Mouse (Mus musculus) layer of hippocampus, adult 6 months (tissue): Measurements from ENCODE around the gene Olfr490. TPM values are rescaled to one million over a fixed set of nuclear protein-coding genes. Genes with fewer than 3 reads are reported as not detected.

Experiments used
- long read RNA-seq, 2 experiments: library from polyadenylated mRNA; unstranded; transcript quantifications; one replicate each; pipeline ENCODE4 v2.0.0; 2019 to 2020
- polyA plus RNA-seq: library from polyadenylated mRNA; unstranded; fragments of <200 nt; fragmentation: Nextera tagmentation; gene quantifications from 2 replicates; pipeline ENCODE4 v1.2.3, GENCODE M21; 2021

Gene Olfr490
- not detected in 2 replicates for polyA plus RNA-seq
- long read RNA-seq, experiment 1, result 0 reads
- long read RNA-seq, experiment 2, result 0 reads

DNA sequence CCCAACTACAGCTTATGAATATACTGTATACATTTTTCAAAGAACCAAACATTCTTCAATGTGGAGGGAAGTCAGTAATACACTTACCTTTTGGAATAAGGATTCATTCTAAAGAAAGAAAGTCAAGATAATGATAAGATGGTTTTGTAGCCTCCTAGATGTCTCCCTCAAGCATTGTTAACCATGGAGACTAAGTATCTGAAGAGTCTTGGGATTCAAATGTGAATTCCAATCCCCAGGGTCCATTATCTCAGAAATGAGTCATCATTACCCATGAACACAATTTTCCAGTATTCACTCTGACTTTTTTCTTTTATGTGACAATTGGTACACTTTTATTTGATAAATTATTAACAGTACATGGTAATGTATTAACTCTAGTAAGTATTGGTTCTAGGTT is at the start of gene Olfr490:
TSS of gene Olfr490 (minus strand) at position 101 of the 400 bp plus-strand sequence.

DNA sequence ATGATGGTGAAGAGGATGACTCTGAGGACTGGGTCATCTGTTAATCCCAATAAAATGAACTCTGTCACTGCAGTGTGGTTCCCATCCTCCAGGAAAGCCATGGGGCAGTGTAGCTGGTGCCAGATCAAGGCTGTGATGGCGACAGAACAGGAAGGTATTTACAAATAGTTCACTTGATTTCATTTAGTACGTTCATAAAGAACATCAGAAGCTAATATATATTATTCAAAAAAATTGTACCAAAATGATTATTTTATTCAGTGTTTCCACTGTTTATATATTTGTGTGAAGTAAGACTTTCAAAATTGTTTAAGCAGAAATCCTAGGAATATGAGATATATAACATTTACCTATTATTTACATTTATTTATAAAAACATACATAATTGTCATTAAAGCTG is 34.8 kb upstream of the Olfr490 start, which contains the start of gene Olfr492:
TSS of gene Olfr492 (minus strand) at position 101 of the 400 bp plus-strand sequence.

GRCm38 (mm10) chr7:108313151-108313550 is 24.4 kb upstream of the Olfr490 start, which contains the start of gene Olfr491:
Gene Olfr491 (plus strand): TSS chr7:108313451.

DNA sequence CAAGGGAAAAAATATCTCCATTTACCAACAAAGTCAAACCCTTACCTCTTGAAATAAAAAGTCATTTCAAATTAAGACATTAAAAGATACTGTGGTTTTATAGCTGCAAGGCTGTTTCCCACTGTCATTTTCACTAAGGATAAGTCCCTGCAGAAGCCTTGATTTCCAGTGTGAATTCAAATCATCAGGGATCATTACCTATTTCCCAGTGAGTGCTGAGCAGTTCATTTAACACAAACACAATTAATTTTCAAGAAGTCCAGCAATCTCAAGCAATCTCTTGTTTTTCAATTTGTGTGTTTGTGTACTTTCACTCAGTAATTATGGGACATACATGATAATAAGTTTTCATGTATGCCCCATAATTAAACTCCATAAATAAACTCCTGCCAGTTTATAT is 30.5 kb downstream of the Olfr490 start, which contains the start of gene Olfr488:
TSS of gene Olfr488 (minus strand) at position 101 of the 400 bp plus-strand sequence.

Other genes starting within 250 kb of the Olfr490 start
- not detected in 2 replicates for gene Olfr479, start 238.2 kb downstream of the Olfr490 start, polyA plus RNA-seq
- not detected in 2 replicates for gene Olfr480, start 221.6 kb downstream of the Olfr490 start, polyA plus RNA-seq
- not detected in 2 replicates for gene Olfr481, start 209.1 kb downstream of the Olfr490 start, polyA plus RNA-seq
- gene Olfr482, start 191.3 kb downstream of the Olfr490 start, polyA plus RNA-seq, result not detected in 2 replicates
- gene Olfr483, start 188.1 kb downstream of the Olfr490 start, polyA plus RNA-seq, result not detected in 2 replicates
- gene Olfr484, start 161.5 kb downstream of the Olfr490 start, polyA plus RNA-seq, result not detected in 2 replicates
- not detected in 2 replicates for gene Olfr485, start 129.1 kb downstream of the Olfr490 start, polyA plus RNA-seq
- gene Olfr486, start 116.2 kb downstream of the Olfr490 start, polyA plus RNA-seq, result not detected in 2 replicates
- not detected in 2 replicates for gene Olfr487, start 74.3 kb downstream of the Olfr490 start, polyA plus RNA-seq
- not detected in 2 replicates for gene Olfr488, start 30.6 kb downstream of the Olfr490 start, polyA plus RNA-seq
- gene Olfr491, start 24.5 kb upstream of the Olfr490 start, polyA plus RNA-seq, result not detected in 2 replicates
- gene Olfr492, start 34.7 kb upstream of the Olfr490 start, polyA plus RNA-seq, result not detected in 2 replicates
- gene Olfr493, start 58.0 kb upstream of the Olfr490 start, polyA plus RNA-seq, result not detected in 2 replicates
- gene Olfr494, start 76.4 kb upstream of the Olfr490 start, polyA plus RNA-seq, result not detected in 2 replicates
- not detected in 2 replicates for gene Olfr495, start 104.2 kb upstream of the Olfr490 start, polyA plus RNA-seq
- gene Olfr497, start 131.5 kb upstream of the Olfr490 start, polyA plus RNA-seq, result not detected in 2 replicates
- not detected in 2 replicates for gene Olfr498, start 176.4 kb upstream of the Olfr490 start, polyA plus RNA-seq
- not detected in 2 replicates for gene Olfr502, start 236.1 kb upstream of the Olfr490 start, polyA plus RNA-seq